Mouse (Mus musculus) embryonic facial prominence, embryonic 12.5 days (tissue): ENCODE measurements at regions not wholly inside any gene's neighbourhood (a gene's known extent, or its start where the extent isn't known, plus 50 kb on each side); places are given as distances from the start of the nearest gene placed in this dataset.
"Not testable (repeated sequence)": the region's sequence is repeated elsewhere in the genome, so short reads cannot be mapped to it uniquely, and the experiment has no call there.

Source experiments
- ATAC-seq: fragments of 200-750 bp; cut with Nextera tagmentation; 2 replicates; pipeline ENCODE4 v1.8.0; 2017; ENCODE audit not compliant: insufficient number of reproducible peaks, insufficient read depth, low FRiP score, low TSS enrichment
- H3K27ac ChIP-seq: fragments of 300-500 bp; sonication (generic); 2 replicates; pipeline ENCODE4 v1.5.1; 2016; ENCODE audit warnings: mild to moderate bottlenecking
- H3K27me3 ChIP-seq: fragments of 300-500 bp; sonication (generic); 2 replicates; pipeline ENCODE4 v1.6.1; 2016; ENCODE audit warnings: mild to moderate bottlenecking, moderate library complexity
- H3K36me3 ChIP-seq: fragments of 300-500 bp; sonication (generic); 2 replicates; pipeline ENCODE4 v1.6.1; 2016; ENCODE audit warnings: mild to moderate bottlenecking
- H3K4me1 ChIP-seq: fragments of 300-500 bp; sonication (generic); 2 replicates; pipeline ENCODE4 v1.6.1; 2016
- H3K4me2 ChIP-seq: fragments of 300-500 bp; sonication (generic); replicated peaks from 2 replicates; pipeline ENCODE4 v1.6.1; 2016; ENCODE audit warnings: mild to moderate bottlenecking, moderate library complexity
- H3K4me3 ChIP-seq: fragments of 300-500 bp; sonication (generic); 2 replicates; pipeline ENCODE4 v1.5.1; 2016; ENCODE audit warnings: mild to moderate bottlenecking
- H3K9ac ChIP-seq: fragments of 300-500 bp; sonication (generic); 2 replicates; pipeline ENCODE4 v1.6.1; 2016; ENCODE audit warnings: mild to moderate bottlenecking, moderate library complexity
- H3K9me3 ChIP-seq: fragments of 300-500 bp; sonication (generic); 2 replicates; pipeline ENCODE4 v1.6.1; 2016; ENCODE audit warnings: mild to moderate bottlenecking, moderate library complexity
- WGBS: fragments of 180-500 bp; shearing (Covaris S2); methylation state at CpG from one replicate; pipeline ENCODE4 v1.1.7; 2016; 5-methylcytosine and 5-hydroxymethylcytosine counted together

DNA sequence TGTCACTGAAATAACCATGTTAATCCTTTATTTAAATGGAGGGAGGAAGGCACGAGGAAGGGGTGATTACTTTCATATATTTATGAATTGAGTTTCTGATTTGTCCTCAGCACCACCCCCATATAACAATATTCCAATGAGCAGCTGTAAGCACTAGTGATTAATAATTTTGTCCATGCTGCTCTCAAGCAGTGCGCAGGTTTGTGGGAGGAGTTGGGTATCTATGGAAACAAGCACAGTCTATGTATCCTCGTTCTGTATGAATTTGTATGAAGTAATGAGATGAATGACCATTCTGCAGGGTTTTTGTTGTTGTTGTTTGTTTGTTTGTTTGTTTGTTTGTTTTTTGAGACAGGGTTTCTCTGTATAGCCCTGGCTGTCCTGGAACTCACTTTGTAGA lies 310.6 kb downstream of the Lrrc3b start:
- no peaks in the 10 kb centered on the region for H3K27me3 ChIP-seq
- 81% methylated on average over 3 of the region's 3 CpGs for WGBS
- H3K4me3 ChIP-seq, result no peak overlapping the region
- no peak overlapping the region for H3K4me2 ChIP-seq
- no peaks in the 10 kb centered on the region for H3K36me3 ChIP-seq
- H3K27ac ChIP-seq, result no peak overlapping the region
- H3K9ac ChIP-seq, result no peak overlapping the region
- ATAC-seq, result no peak
- no peaks in the 10 kb centered on the region for H3K9me3 ChIP-seq
- no peaks in the 10 kb centered on the region for H3K4me1 ChIP-seq

DNA sequence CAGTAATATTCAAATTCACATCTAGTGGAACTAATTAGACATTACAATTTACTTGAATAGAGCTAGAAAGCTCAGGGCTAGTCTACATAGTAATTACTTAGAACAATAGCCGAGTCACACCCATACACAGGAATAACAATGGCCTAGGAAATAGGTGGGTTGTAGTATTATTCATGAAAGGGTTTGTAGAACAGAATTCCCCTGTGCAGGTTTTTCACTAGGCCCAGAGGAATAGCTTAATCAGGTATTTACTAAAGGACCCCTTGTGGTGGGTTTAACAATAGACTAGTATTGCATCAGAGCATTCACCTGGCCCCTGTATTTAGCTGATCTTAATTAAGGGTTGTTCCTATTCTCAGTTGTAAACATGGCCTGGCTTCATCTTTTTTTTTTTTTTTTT lies 297.9 kb downstream of the Lrrc3b start:
- not testable (repeated sequence) for ATAC-seq, H3K36me3 ChIP-seq, H3K4me1 ChIP-seq, H3K4me2 ChIP-seq, H3K27me3 ChIP-seq, H3K27ac ChIP-seq, H3K4me3 ChIP-seq, H3K9me3 ChIP-seq, H3K9ac ChIP-seq
- 85% methylated on average over 1 of the region's 1 CpGs for WGBS

DNA sequence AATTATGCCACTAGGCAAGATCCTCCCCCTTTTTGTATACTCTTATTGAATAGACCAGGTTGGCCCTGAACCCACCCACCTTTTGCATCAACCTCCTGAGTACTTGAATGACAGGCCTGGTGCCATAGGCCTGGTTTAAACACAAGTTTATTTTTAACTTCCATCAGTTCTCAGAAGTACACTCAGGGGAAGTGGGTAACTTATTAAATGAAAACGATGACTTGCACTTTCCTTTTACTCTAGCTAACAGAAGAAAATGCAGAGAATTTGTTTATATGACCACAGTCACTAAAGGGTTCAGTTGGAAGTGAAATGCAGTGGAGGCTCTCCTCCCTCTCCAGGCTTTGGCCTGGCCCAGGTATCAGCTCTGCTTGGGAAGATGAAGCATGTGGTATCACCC lies 295.9 kb downstream of the Lrrc3b start:
- H3K27me3 ChIP-seq, result no peaks in the 10 kb centered on the region
- no peak overlapping the region for H3K27ac ChIP-seq
- 87% methylated on average over 1 of the region's 1 CpGs for WGBS

DNA sequence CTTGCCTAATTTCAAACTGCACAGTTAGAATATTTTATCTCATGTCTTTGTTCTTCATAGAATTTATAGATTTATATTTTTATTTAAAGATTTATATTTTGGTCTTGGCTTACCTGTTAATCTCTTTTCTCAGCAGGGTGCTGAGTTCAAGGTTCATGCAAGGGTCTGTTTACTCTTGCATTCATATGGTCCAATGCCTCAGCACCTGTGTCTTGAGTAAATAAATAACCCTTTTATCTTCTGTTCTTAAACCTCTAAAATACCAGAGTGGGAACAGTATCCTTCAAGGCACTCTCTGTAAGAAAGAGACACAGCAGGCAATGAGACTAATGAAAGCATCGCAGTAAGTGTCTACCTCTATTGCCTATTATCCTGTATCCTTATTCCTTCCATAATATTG lies 290.3 kb downstream of the Lrrc3b start:
- no peaks in the 10 kb centered on the region for H3K4me1 ChIP-seq
- H3K9me3 ChIP-seq, result no peaks in the 10 kb centered on the region
- H3K9ac ChIP-seq, result no peak overlapping the region
- H3K27me3 ChIP-seq, result no peaks in the 10 kb centered on the region
- H3K4me2 ChIP-seq, result no peak overlapping the region
- no peaks in the 10 kb centered on the region for H3K36me3 ChIP-seq
- WGBS, result 91% methylated on average over 1 of the region's 1 CpGs
- H3K4me3 ChIP-seq, result no peak overlapping the region
- ATAC-seq, result no peak
- no peak overlapping the region for H3K27ac ChIP-seq

More for the DNA sequence above, 295.9 kb downstream of the Lrrc3b start:
- ATAC-seq, result no peak
- no peaks in the 10 kb centered on the region for H3K9me3 ChIP-seq
- no peaks in the 10 kb centered on the region for H3K36me3 ChIP-seq
- no peak overlapping the region for H3K9ac ChIP-seq
- H3K4me2 ChIP-seq, result no peak overlapping the region
- no peak overlapping the region for H3K4me3 ChIP-seq
- H3K4me1 ChIP-seq, result no peaks in the 10 kb centered on the region
